Mouse (Mus musculus) heart, adult 9 months (tissue): Measurements from ENCODE around the gene Dram1.

Experiments
- DNase-seq, 2 experiments: peaks; one replicate each; pipeline ENCODE4 v3.0.0; 2022; ENCODE audit warnings: low spot score in 2 of 2

Dram1 gene

DNA sequence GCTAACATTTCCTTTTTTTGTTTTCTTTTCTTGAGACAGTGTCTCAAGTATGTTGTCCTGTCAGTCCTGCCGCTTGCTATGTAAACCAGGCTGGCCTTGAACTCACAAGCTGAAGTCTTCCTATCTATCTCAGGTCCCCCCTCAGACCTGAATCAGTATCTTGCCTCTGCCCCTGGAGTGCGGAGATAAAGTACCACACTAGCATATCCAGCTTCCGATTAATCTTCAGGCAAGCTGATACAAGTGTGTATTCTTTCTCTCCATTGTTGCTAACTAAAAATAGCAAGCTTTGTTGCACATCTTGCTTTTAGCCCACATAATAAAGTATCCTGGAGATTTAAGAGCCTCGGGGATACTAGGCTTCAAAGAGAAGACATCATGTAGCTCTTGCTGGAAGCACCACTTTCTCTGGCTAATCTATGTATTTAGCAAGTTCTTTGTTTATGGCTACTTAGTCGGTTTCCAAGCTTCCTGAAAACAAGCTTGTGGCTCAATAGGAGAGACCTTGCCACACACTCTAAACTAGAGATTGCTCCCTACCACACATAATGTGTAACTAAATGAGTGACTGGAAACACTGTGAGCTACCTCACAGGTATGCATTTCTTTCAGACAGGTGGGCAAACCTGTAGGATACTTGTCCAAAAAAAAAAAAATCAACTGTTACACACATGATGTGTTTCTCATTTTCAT lies 27.3 kb downstream of the Dram1 start:
- no peak for DNase-seq

DNA sequence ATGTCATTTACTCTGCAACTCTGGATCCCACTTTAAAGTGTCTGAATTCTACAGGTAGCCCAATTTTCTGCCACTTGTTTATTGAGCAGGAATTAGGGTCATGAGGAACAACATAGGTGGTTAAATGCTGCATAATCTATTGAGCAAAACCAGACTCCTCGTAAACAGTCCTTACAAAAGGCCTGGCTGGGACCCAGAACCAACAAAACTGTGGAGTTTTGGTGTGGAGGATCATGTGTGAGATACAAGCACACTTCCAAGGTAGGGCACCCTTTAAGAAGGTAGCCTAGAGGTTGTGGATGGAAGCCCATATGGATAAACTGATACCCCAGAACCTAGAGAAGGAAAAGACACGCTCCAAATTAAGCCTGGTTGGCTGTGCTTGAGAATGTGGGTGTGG lies 28.2 kb downstream of the Dram1 start:
- DNase-seq = no peak

DNA sequence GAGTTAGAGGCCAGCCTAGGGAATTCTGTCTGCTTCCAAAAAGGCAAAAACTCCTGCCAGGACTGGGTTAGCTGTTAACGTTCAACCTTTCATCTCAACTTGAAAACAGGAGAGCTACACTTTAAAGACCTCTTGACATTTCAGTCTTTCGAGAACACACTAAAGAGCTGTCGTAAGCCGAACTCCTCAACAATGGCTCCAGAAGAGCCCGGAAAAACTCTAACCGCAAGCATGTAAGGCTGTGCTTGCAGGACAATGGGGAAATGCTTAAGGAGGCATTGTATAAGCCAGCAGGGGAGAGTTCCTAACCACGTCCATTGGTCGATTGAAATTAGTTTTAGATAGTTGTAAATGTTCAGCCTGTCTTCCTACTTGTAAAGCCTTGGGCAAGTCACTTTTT lies 29.1 kb downstream of the Dram1 start:
- no peak for DNase-seq

DNA sequence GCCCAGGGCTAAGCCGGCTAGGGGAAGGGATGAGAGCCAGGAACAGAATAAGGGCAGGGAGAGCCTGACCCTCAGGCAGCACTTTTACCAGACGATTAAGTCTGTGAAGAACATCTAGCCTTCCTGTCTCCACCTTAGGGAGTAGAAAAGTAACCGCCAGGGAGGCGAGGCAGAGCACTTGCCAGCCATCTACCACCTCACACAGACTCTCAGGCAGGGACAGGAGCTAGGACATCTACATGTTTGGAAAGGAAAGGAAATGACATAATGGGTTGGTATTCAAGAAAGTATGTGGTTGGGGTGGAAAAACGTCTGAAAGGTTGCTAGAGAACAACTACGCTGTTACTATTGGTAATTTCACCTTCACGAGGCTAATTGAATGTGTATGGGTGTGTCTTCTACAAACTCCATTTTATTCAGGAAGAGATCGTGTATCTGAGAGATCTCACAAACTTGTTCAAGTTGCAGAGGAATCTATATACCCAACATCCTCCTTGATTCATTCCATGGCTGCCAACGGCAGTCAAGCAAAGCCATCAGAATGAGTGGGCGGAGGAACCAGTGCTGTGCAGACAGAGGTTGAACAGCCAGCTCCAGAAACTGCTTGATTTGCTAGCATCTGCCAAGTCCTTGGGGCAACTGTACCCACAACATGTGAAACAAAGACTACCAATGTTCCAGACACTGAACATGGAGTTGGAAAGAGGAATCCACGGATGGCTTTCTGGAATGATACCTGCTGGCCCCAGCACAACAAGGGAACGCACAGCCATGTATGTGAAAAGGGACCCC lies 32.2 kb downstream of the Dram1 start:
- no peak for DNase-seq

DNA sequence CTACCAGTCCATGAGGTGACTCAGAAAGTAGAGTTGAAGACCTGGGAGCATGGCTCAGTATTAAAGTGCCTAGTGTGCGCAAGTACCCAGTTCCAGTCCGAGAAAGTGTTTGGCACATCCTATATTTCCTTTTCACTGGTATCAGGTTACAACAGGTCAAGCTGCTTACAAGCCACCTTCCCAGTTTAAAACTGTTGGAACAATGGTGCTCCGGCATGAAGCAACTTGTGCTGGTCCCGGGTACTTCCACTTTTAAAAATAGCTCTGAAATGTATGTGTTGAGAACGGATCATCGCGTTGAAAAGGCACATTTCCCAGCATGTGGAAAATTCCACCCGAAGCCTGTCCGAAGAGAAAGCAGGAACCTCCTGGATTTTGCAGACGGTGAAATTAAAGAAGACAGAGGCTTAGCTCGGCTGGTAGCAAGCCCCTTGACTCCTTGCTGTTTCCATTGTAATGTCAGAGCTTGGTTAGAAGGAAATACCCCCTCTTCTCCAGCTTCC lies 32.9 kb downstream of the Dram1 start:
- DNase-seq = no peak

DNA sequence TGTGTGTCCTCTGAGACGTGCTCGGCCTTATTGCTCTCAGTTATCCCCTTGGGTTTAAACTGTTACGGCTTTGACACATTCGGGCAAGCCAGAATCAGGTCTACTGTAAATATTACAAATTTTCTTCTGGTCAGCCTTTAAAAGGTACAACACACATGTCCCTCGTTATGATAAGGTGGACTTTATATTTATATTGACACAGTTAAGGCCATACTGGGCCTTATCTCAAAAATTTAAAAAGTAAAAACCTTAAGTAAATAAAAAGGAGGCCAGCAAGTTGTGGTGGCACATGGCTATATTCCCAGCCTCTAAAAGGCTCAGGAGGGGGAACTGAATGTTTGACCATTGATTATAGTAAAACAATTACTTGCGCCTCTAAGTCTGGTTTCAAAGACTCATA lies 37.5 kb downstream of the Dram1 start:
- no peak for DNase-seq

DNA sequence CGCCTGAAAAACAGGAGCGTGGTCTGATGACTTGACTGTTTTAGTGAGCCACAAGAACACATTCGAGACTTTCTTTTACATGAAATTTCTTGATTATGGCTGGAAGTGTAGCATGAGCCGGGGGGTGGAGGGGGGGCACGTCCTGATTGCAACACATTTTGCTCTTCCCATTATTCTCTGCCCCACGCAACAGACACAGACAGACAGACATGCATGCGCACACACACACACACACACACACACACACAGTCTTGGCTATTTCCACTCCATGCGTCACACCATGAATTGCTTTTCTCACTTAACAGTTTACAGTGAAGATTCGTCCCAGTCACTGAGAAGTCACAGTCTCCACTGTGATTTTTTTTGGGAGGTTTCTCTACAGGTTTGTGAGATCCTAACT lies 38.2 kb downstream of the Dram1 start:
- no peak for DNase-seq

DNA sequence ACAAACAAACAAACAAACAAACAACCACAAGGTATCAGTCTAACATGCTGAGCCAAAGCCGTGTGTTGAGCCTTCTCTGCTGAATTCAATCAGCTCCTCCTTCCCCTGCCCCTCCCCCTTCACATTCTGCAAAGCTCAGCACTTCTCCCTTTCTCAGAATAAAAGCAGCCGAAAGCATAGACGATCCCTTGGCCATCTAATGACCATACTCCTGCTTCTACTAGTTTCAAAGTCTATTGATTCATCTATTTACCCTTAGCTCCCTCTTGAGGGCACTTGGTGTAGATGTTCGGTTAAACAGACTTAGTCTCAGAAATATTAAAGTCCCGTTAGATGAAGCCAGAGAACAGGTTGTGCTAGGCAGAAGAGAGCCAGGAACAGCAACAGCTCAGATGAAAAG lies 48.2 kb downstream of the Dram1 start:
- no peak for DNase-seq

DNA sequence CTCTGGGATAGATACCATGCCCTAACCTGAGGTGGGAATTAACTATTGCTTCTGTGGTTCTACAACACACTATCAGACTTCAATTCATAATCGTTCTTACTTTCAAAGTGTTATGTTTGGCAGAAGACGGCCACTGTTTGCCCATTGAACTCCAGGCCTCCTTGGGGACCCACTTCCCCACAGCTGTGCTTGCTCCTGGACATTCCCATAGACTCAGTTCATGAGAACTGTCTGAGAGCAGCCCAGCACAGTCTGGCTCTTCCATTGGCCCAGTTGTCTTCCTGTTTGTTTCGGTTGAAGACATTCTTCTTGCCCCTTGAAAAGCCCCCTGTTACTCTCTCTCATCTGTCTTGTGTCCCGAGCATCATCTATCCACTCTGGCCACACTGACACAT lies 50.8 kb downstream of the Dram1 start:
- DNase-seq = peak; percentile 24 to 44

DNA sequence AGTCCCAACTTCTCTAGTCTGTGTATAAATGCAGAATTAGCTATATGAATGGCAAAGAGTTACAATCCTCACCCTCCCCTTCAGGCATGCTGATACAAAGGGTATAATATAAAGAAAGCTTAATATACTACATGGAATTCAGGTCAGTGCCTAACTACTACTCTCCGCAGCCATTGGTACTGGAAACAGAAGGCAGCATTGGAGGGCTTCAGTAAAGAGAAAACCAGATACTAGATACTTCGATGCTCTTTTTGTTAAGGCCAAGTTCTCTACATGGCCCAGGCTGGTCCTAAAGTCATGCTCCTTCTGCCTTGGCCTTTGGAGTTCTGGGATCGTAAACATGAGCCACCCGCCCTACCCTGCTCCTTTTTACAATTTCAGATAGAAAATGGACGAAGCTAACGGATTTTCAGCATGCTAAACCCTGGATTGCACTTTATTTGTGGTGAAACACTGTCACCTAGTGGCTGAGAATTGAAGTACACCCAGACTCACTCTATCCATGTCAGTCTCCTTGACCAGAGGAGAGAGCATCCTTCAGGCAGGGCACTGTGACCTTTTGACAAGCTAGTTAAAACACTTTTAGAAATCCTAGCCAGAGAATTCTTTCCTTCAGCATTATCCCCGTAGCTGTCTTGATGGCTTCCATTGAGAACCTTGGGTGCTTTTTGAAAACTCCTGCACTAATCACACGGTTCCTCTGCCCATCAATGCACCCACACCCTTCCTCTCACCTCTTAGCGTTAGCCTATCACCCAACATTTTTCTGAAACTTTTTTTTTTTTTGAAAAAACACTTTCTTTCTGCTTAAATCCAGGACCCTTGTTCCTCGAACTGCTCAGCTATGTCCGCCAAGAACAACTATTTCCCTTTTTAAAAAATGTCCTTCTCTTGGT lies 51.5 kb downstream of the Dram1 start:
- DNase-seq = peak; percentile 65 to 79

DNA sequence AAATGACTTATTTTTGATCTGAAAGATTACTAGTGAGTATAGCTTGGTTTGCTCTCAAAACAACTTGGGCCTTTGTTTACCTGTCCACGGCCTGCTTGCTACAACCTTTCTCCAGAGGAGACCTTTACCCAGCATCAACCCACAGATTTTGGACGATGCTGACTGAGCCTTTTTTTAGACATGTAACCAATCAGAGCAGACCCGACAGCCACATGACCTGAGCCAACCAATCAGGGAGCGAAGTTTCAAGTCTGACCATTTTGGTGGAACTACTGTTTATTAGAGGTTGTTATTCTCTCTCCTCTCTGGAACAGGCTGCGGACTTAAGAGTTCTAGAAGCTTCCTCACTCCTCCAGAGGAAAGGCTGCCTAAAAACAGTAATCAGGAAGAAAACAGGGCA lies 57.1 kb downstream of the Dram1 start:
- no peak for DNase-seq

DNA sequence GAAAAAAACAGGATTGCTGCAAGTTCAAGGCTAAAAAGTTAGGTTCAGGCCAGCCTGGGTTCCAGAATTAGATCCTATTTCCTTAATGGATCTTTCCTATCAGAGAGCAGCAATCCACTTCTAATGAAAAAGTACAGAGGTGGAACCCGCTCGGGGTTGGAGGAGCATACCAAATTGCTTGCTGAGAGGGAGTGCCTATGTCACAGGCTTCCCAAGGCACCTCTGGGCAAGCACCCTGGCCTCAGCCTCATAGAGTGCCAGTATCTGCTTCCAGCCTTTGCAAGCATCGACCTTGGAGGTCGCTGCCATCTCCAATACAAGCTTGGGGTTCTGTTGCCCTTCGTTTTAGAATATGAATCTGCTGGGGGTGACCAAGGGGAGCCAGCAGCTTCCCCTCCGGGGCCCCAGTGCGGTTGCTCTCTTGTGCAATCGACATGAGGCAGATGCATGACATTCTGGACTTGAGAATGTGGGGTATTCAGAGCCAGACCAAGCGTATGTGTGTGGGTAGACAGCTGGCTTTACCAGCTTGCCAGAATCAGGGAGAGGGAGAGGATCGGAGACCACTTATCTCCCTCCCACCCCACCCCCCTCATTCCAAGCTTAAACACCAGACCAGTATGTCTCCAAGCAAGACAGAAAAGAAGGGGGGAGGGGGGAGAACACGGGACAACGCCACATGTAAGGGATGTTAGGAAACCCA lies 58.0 kb downstream of the Dram1 start:
- peak in 1 of 2 experiments; percentile 40 for DNase-seq

DNA sequence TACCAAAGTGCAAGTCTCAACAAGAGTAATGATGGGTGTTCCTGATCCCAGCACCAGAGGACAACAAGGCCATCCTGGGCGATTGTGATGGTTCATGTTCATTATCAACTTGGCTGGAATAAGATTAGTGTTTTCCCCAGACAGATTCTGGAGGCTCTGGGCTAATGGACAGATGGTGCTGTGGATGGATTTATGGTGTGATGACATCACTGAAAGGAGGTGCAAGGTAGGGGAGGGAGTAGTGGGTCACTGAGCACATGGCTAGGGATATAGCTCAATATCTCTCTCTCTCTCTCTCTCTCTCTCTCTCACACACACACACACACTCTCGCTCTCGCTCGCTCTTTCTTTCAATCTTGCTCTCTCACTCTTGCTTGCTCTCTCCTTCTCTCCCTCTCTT lies 60.7 kb downstream of the Dram1 start:
- DNase-seq = no peak

DNA sequence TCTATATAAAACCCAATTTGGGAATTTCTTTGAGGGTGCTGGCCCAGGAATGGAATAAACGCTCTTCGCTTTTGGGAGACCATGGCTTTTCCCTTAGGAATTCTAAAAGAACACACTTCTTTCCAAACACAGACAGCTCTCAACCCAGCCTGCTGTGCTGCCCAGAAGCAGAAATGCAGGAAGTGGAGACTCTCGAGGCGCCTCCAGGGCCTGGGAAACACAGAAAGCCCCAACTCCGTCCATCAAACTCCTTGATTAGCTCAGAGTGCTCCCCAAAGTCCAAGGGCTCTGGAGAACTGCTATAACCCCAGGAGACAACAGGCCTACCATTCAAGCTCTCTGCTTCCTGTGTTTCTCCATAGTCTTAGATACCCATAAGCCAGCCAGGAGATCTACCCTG lies 61.7 kb downstream of the Dram1 start:
- no peak for DNase-seq

DNA sequence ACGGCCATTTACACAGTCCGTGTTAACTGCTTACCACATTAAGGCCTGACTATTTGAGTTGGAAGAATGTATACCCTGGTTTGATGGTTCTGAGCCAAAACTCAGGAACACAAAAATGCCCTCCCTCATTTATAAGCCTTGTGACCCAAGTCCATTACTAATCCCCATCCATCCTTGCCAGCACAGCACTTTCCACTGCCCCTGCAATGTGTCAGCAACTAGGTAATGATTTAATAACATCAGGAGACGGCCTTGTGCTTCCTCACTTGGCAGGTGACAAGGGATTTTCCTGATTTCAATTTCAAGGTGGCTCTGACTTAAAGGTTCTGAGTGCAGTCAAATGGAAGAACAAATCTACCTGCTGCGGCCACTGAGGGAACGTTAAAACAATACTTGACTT lies 64.0 kb downstream of the Dram1 start:
- no peak for DNase-seq

DNA sequence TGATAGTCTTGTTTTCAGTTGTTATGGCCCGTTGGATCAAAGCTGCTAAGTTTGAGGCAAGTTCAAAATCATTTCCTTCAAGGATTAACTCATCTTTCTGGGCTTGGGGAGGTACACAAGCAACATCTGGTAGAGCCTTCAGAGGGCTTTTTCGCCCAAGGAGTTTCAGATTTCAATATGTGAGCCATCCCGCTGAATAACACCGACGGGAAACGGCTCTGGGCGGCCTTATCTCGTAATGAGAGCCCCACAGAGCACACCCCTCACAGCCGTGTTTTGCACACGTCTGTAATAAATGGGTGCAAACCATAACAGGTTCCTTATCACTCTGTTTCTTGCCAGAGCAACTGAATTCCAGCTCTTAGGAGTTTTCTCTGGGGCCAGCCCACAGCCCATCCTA lies 69.0 kb downstream of the Dram1 start:
- peak in 1 of 2 experiments; percentile 22 for DNase-seq

DNA sequence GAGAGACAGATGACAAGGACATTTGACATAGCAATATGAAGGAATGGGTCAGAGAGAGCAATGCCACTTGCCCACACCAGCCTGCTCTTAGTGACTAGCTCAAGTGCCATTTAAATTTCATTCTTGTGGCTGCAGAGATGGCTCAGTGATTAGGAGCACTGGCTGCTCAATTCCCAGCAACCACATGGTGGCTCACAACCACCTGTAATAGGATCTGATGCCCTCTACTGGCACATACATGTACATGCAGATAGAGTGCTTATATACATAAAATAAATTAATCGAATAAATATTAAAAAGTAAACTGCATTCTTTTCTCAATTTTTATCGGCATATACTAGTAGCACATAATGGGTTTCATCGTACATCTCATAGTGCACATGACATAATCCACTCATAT lies 72.6 kb downstream of the Dram1 start:
- DNase-seq = no peak

DNA sequence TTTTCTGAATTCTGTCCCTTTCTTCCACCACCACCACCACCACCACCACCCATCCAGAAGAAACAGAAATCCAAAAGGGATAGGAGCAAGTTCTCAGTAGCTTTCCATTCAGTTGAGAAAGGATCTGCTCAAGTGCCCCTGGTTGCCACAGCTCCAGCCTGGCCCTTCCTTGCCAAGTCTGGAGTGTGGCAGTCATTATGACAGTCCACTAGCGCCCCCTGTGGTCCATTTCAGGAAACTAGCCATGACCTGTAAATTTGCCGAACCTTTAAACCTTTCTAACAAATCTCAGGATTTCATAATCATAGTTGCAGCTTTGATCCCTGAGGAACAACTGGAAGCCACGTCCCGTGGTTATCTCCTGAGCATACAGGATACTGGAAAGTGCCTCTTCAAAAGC lies 74.6 kb downstream of the Dram1 start:
- DNase-seq = peak; percentile 53 to 76

DNA sequence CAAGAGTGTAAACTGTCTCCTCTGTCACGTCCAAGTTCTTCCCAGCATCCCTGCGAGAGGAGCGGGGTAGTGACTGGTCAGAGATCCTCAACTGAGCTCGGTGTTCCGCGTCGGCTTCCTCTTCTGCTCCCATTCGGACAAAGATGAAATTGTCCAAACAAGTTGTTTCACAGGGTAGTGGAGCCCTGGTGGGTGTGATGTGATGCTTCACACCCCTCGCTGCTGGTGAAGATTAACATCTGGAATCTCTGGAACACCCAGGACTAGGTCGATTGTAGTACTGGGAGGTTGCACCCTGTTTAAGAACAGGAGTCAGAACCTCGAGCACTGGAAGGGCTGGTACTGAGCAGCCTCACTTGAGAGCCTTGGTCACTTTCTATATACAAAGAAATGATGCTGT lies 75.8 kb downstream of the Dram1 start:
- peak; percentile 15 to 38 for DNase-seq

DNA sequence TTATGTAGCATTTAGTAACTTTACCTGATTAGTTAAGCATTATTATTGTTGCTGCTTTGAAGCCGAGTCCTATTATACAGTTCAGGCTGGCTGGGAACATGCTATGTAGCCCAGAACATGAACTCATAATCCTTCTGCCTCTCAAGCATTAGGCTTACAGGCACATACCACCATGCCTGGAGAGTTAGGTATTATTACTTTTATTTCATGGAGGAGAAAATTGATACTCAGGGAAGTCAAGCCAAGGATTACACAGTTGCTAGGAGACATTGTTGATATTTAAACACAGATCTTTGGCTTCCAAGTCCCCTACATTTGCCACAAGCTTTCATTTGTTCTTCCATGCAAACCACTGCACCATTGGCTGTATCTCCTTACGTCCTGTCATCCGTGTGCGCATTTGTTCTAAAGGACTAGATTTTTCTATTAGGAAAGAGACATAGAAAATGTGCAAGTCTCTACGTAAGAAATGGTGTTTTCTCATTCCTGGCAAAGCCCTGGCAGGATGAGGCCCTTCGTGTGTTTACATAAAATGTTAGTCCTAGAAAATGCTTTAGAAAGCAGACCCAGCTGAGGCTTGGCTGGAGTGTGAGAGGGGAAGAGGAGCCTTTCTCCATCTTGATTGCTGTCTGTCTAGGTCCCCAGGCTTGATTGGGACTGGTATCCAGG lies 76.9 kb downstream of the Dram1 start:
- no peak for DNase-seq

DNA sequence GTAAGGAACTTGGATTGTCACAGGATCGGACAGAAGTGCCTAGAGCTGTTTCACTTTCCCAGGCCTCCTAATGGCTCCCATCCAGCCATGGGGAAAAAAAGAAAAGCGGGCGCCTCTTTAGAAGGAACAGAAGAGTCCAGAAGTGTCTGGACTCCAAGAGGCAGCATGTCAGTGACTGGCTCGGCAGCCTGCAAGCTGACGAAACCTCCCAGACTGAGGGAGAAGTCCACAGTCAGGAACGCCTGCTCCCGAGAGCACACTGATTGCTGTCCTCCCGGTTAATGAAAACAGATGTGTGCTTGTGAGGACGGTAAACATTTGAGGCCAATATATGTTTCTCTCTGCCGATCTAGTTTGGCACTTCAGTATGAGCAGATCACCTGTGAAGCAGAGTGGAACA lies 81.9 kb downstream of the Dram1 start:
- DNase-seq = peak; percentile 53 to 54
